16 mouse cellular contexts compared by ENCODE assay signal in the genomic region with DNA sequence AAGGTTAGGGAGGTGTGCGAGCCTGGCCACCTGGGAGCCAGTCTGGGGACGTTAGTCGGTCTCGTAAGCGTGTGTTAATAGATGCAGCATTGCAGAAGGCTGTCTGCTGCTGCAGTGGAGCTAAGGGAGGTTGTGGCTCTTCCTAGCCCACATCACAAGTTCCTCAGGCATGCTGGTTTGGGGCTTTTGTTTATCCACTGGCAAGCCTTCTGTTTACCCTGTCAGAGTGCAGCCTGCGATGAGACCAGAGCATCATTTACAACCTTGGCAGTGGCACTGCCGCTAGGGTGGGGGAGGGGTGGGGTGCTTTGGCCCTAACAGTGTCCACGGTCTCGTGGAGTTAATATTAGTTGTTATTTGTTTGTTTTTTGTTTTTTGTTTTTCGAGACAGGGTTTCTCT.
"Had no signal": no experiment of that assay in that cellular context is flagged by ENCODE, and none has a peak within 500 bp of the region (broad histone marks: within the 10 kb centered on the region; RNA-seq: fewer than 3 reads in every experiment).

No protein-coding gene starts in this region.

- H3K4me1 ChIP-seq: neural tube, embryonic 13.5 days; neural tube, embryonic 15.5 days; stomach, embryonic 15.5 days had no signal

- H3K9ac ChIP-seq: neural tube, embryonic 13.5 days; neural tube, embryonic 15.5 days; stomach, embryonic 15.5 days had no signal

- H3K4me3 ChIP-seq: neural tube, embryonic 13.5 days; neural tube, embryonic 15.5 days; stomach, embryonic 15.5 days had no signal

- H3K27me3 ChIP-seq: neural tube, embryonic 13.5 days; neural tube, embryonic 15.5 days; stomach, embryonic 15.5 days had no signal

- H3K4me2 ChIP-seq: neural tube, embryonic 13.5 days; neural tube, embryonic 15.5 days; stomach, embryonic 15.5 days had no signal

- H3K9me3 ChIP-seq: neural tube, embryonic 13.5 days; neural tube, embryonic 15.5 days; stomach, embryonic 15.5 days had no signal

- DNase-seq: retina, postnatal 1 day; right cerebral cortex, adult 18-20 months; right cerebral cortex, postnatal 14 days; right cerebral cortex, postnatal 25 days; right cerebral cortex, postnatal 4 days; spleen, adult 18-20 months; thymus, adult 18-20 months; thymus, adult 2 months; thymus, postnatal 14 days; thymus, postnatal 25 days; thymus, postnatal 36 days; thymus, postnatal 4 days had no signal

- H3K27ac ChIP-seq: neural tube, embryonic 13.5 days; neural tube, embryonic 15.5 days; stomach, embryonic 15.5 days; stomach, postnatal 0 days had no signal
